Mouse (Mus musculus) MEL (cell line): ENCODE data around the gene Atp6v1a. TPM values are rescaled to one million over a fixed set of nuclear protein-coding genes. Genes with fewer than 3 reads are reported as not detected.

ENCODE experiments used
- DNase-seq: peaks from one replicate; pipeline ENCODE4 v3.0.0; 2011; ENCODE audit warnings: low read depth, low spot score
- H3K27ac ChIP-seq: 2 replicates; pipeline ENCODE4 v1.5.1; 2012; ENCODE audit warnings: low read depth, mild to moderate bottlenecking, control low read depth, low read length, moderate library complexity; ENCODE audit not compliant: control insufficient read depth
- H3K27me3 ChIP-seq, 2 experiments: fragments of 150-350 bp in 1 of 2; sonication (generic) in 1 of 2; 2 replicates each; pipeline ENCODE4 v1.6.1; 2012; ENCODE audit warnings: low read length in 2 of 2, mild to moderate bottlenecking in 2 of 2, improper control_type of control experiment in 1 of 2, moderate library complexity in 1 of 2; ENCODE audit not compliant: insufficient read depth in 2 of 2, control insufficient read depth in 1 of 2
- H3K36me3 ChIP-seq, 2 experiments: 2 replicates each; pipeline ENCODE4 v1.6.1; 2012 to 2014; ENCODE audit warnings: low read length in 2 of 2, improper control_type of control experiment in 1 of 2, inconsistent platforms in 1 of 2, mild to moderate bottlenecking in 1 of 2; ENCODE audit not compliant: insufficient read depth in 2 of 2, control insufficient read depth in 1 of 2
- H3K4me1 ChIP-seq, 2 experiments: fragments of 150-350 bp in 1 of 2; sonication (generic) in 1 of 2; 2 replicates each; pipeline ENCODE4 v1.6.1; 2012; ENCODE audit warnings: low read length in 2 of 2, improper control_type of control experiment in 1 of 2, mild to moderate bottlenecking in 1 of 2; ENCODE audit not compliant: insufficient read depth in 2 of 2, control insufficient read depth in 1 of 2
- H3K4me3 ChIP-seq, 2 experiments: fragments of 150-350 bp in 1 of 2; sonication (generic) in 1 of 2; 2 replicates each; pipeline ENCODE4 v1.5.1; 2012; ENCODE audit warnings: low read depth in 2 of 2, low read length in 2 of 2, mild to moderate bottlenecking in 2 of 2, moderate library complexity in 2 of 2, control low read depth in 1 of 2, improper control_type of control experiment in 1 of 2; ENCODE audit not compliant: control insufficient read depth in 1 of 2, insufficient read depth in 1 of 2
- H3K79me2 ChIP-seq: 2 replicates; pipeline ENCODE4 v1.6.1; 2012; ENCODE audit warnings: mild to moderate bottlenecking, low read length, moderate library complexity; ENCODE audit not compliant: control insufficient read depth, poor library complexity, insufficient read depth
- H3K9ac ChIP-seq: 2 replicates; pipeline ENCODE4 v1.6.1; 2012; ENCODE audit warnings: low read depth, mild to moderate bottlenecking, control low read depth, low read length, moderate library complexity; ENCODE audit not compliant: control insufficient read depth, poor library complexity, severe bottlenecking
- H3K9me3 ChIP-seq: fragments of 150-350 bp; sonication (generic); replicated peaks from 2 replicates; pipeline ENCODE4 v1.6.1; 2012; ENCODE audit warnings: mild to moderate bottlenecking, low read length, improper control_type of control experiment, moderate library complexity; ENCODE audit not compliant: insufficient read depth
- BHLHE40 ChIP-seq: IDR thresholded peaks from 2 replicates; pipeline ENCODE4 v1.6.1; 2012; ENCODE audit warnings: low read depth, mild to moderate bottlenecking, inconsistent platforms, low read length, improper control_type of control experiment, borderline replicate concordance
- CHD1 ChIP-seq: IDR thresholded peaks from 2 replicates; pipeline ENCODE4 v1.6.1; 2012; ENCODE audit warnings: low read depth, mild to moderate bottlenecking, inconsistent platforms, low read length, improper control_type of control experiment
- CHD2 ChIP-seq: IDR thresholded peaks from 2 replicates; pipeline ENCODE4 v1.6.1; 2011; ENCODE audit warnings: low read length, improper control_type of control experiment
- E2F4 ChIP-seq: IDR thresholded peaks from 2 replicates; pipeline ENCODE4 v1.6.1; 2011; ENCODE audit warnings: low read depth, low read length, improper control_type of control experiment, borderline replicate concordance
- ELF1 ChIP-seq: IDR thresholded peaks from 2 replicates; pipeline ENCODE4 v1.6.1; 2014; ENCODE audit warnings: low read depth, mild to moderate bottlenecking, inconsistent platforms, low read length, improper control_type of control experiment, moderate library complexity
- ETS1 ChIP-seq: IDR thresholded peaks from 2 replicates; pipeline ENCODE4 v1.6.1; 2012; ENCODE audit warnings: low read depth, mild to moderate bottlenecking, inconsistent platforms, low read length, improper control_type of control experiment, moderate library complexity
- GABPA ChIP-seq: IDR thresholded peaks from 2 replicates; pipeline ENCODE4 v1.6.1; 2012; ENCODE audit warnings: low read depth, mild to moderate bottlenecking, inconsistent platforms, low read length, improper control_type of control experiment, moderate library complexity
- GATA1 ChIP-seq: IDR thresholded peaks from 2 replicates; pipeline ENCODE4 v1.6.1; 2011; ENCODE audit warnings: low read depth, low read length, improper control_type of control experiment
- JUND ChIP-seq: IDR thresholded peaks from 2 replicates; pipeline ENCODE4 v1.6.1; 2011; ENCODE audit warnings: low read depth, mild to moderate bottlenecking, improper control_type of control experiment, low read length
- KAT2A ChIP-seq: conservative IDR thresholded peaks from 2 replicates; pipeline ENCODE4 v1.6.1; 2012; ENCODE audit warnings: low read depth, low read length, improper control_type of control experiment, inconsistent platforms
- MAX ChIP-seq: IDR thresholded peaks from 2 replicates; pipeline ENCODE4 v1.6.1; 2011; ENCODE audit warnings: low read length, improper control_type of control experiment
- MEF2A ChIP-seq: IDR thresholded peaks from 2 replicates; pipeline ENCODE4 v1.6.1; 2014; ENCODE audit warnings: low read depth, mild to moderate bottlenecking, inconsistent platforms, low read length, improper control_type of control experiment; ENCODE audit not compliant: poor library complexity, insufficient replicate concordance, severe bottlenecking; ENCODE audit errors: extremely low read depth
- MXI1 ChIP-seq: IDR thresholded peaks from 2 replicates; pipeline ENCODE4 v1.6.1; 2011; ENCODE audit warnings: mild to moderate bottlenecking, low read depth, low read length, improper control_type of control experiment
- MYB ChIP-seq: IDR thresholded peaks from 2 replicates; pipeline ENCODE4 v1.6.1; 2011; ENCODE audit warnings: mild to moderate bottlenecking, low read depth, low read length, improper control_type of control experiment
- NRF1 ChIP-seq: IDR thresholded peaks from 2 replicates; pipeline ENCODE4 v1.6.1; 2014; ENCODE audit warnings: low read depth, mild to moderate bottlenecking, inconsistent platforms, low read length, improper control_type of control experiment, moderate library complexity; ENCODE audit not compliant: poor library complexity, insufficient read depth, severe bottlenecking
- POLR2A ChIP-seq, 2 experiments: IDR thresholded peaks; 2 replicates each; pipeline ENCODE4 v1.6.1; 2011 to 2012; ENCODE audit warnings: low read length in 2 of 2, mild to moderate bottlenecking in 2 of 2, control low read depth in 1 of 2, improper control_type of control experiment in 1 of 2, low read depth in 1 of 2, moderate library complexity in 1 of 2; ENCODE audit not compliant: control insufficient read depth in 1 of 2, insufficient read depth in 1 of 2, poor library complexity in 1 of 2
- POLR2AphosphoS2 ChIP-seq: IDR thresholded peaks from 2 replicates; pipeline ENCODE4 v1.6.1; 2011; ENCODE audit warnings: low read length, improper control_type of control experiment
- POLR2AphosphoS5 ChIP-seq: IDR thresholded peaks from 2 replicates; pipeline ENCODE4 v1.6.1; 2012; ENCODE audit warnings: low read depth, borderline replicate concordance, mild to moderate bottlenecking, inconsistent platforms, low read length, moderate library complexity, mixed read lengths
- RAD21 ChIP-seq: IDR thresholded peaks from 2 replicates; pipeline ENCODE4 v1.6.1; 2011; ENCODE audit warnings: mild to moderate bottlenecking, low read depth, low read length, improper control_type of control experiment
- RCOR1 ChIP-seq: IDR thresholded peaks from 2 replicates; pipeline ENCODE4 v1.6.1; 2012; ENCODE audit warnings: low read depth, mild to moderate bottlenecking, inconsistent platforms, low read length, improper control_type of control experiment
- SIN3A ChIP-seq: IDR thresholded peaks from 2 replicates; pipeline ENCODE4 v1.6.1; 2012; ENCODE audit warnings: low read length, improper control_type of control experiment, inconsistent platforms
- TAL1 ChIP-seq: IDR thresholded peaks from 2 replicates; pipeline ENCODE4 v1.6.1; 2012; ENCODE audit warnings: mild to moderate bottlenecking, inconsistent platforms, low read length, moderate library complexity, mixed read lengths
- TBP ChIP-seq: IDR thresholded peaks from 2 replicates; pipeline ENCODE4 v1.8.0; 2011; ENCODE audit warnings: low read depth, low read length, improper control_type of control experiment
- TCF12 ChIP-seq: IDR thresholded peaks from 2 replicates; pipeline ENCODE4 v1.6.1; 2014; ENCODE audit warnings: low read depth, mild to moderate bottlenecking, inconsistent platforms, low read length, improper control_type of control experiment, moderate library complexity
- UBTF ChIP-seq: IDR thresholded peaks from 2 replicates; pipeline ENCODE4 v1.6.1; 2012; ENCODE audit warnings: low read depth, mild to moderate bottlenecking, inconsistent platforms, low read length, improper control_type of control experiment, moderate library complexity, borderline replicate concordance; ENCODE audit not compliant: insufficient read depth
- USF1 ChIP-seq: IDR thresholded peaks from 2 replicates; pipeline ENCODE4 v1.6.1; 2014; ENCODE audit warnings: low read depth, mild to moderate bottlenecking, inconsistent platforms, low read length, improper control_type of control experiment, moderate library complexity
- USF2 ChIP-seq, 2 experiments: IDR thresholded peaks; 2 replicates each; pipeline ENCODE4 v1.6.1; 2011 to 2012; ENCODE audit warnings: improper control_type of control experiment in 2 of 2, low read length in 2 of 2, borderline replicate concordance in 1 of 2, inconsistent platforms in 1 of 2, low read depth in 1 of 2, mild to moderate bottlenecking in 1 of 2; ENCODE audit not compliant: insufficient read depth in 1 of 2
- ZKSCAN1 ChIP-seq: IDR thresholded peaks from 2 replicates; pipeline ENCODE4 v1.6.1; 2012; ENCODE audit warnings: low read depth, mild to moderate bottlenecking, inconsistent platforms, low read length, improper control_type of control experiment, moderate library complexity
- ZNF384 ChIP-seq: IDR thresholded peaks from 2 replicates; pipeline ENCODE4 v1.6.1; 2012; ENCODE audit warnings: low read depth, mild to moderate bottlenecking, inconsistent platforms, low read length, improper control_type of control experiment
- polyA plus RNA-seq, 2 experiments: library from polyadenylated mRNA; stranded (reverse) in 1 of 2; unstranded in 1 of 2; fragments of >175 nt in 1 of 2; fragments of >200 nt in 1 of 2; gene quantifications; 2 replicates each; pipeline versions ENCODE4 v1.2.1 to v1.2.4; 2012; ENCODE audit warnings: low replicate concordance in 2 of 2, low read depth in 1 of 2; ENCODE audit not compliant: insufficient read length in 2 of 2, insufficient read depth in 1 of 2, missing spikeins in 1 of 2
- total RNA-seq: library from RNA; depleted of rRNA; stranded (reverse); fragments of 300-350 nt; gene quantifications from 2 replicates; pipeline ENCODE4 v1.2.3, GENCODE M21; 2012

The Atp6v1a gene
- total and polyA plus RNA-seq, 3 experiments: 34.9 to 38.5 TPM; not detected in 1

DNA sequence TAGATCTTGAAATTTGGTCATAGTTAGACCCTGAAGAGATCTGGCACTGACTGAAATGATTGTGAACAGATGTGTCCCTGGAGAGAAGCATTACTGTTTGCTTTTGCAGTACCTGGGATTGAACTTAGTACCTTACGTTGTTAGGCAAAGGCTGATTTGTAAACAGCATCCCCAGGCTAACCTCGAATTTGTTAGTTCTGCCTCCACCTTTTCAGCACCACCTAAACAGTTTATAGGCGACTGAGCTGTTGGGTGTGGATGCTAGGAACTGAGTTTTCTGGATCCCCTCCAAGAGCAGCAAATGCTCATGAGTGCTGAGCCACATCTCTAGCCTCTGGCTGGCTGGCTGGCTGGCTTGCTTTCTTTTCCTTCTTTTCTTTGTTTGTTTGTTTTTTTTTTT is 25.7 kb upstream of the Atp6v1a start (continued):
- TF ChIP-seq MAX: no peak
- TF ChIP-seq, all 39 proteins: peak for 0

DNA sequence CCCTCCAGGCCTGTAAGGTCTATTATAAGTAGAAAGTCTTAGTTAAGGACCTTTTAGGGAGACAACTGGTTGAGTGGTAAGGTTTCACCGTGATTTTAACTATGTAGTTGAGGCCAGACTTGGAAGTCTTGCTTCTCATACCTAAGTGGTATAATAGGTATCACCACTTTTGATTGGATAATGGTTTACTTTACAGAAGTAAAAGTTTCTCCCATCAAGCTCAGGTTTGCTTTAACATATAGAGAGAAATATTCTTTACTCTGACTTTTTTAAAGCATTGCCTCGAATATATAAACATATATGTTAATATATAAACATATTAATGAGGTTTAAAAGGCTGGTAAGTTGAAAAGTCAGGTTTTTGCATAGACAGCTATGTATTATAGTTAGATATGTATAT is 24.3 kb upstream of the Atp6v1a start:
- no peaks in the 10 kb centered on the region; the same call in 1 of the 2 replicates for H3K79me2 ChIP-seq
- H3K9ac ChIP-seq: no peak overlapping the region
- peaks cover 4 to 8% of the 10 kb centered on the region in 2 experiments; a peak in 3 of 4 replicates for H3K4me1 ChIP-seq
- peak; percentile 64; the same call in 1 of the 2 replicates for TF ChIP-seq POLR2AphosphoS2
- TF ChIP-seq POLR2AphosphoS5: no peak
- TF ChIP-seq SIN3A: no peak
- TF ChIP-seq TAL1: no peak
- no peaks in the 10 kb centered on the region for H3K9me3 ChIP-seq
- H3K27me3 ChIP-seq: no peaks in the 10 kb centered on the region
- no peak overlapping the region for H3K27ac ChIP-seq
- DNase-seq: no peak
- H3K36me3 ChIP-seq: peaks cover 19 to 33% of the 10 kb centered on the region in 2 experiments
- no peak overlapping the region for H3K4me3 ChIP-seq

DNA sequence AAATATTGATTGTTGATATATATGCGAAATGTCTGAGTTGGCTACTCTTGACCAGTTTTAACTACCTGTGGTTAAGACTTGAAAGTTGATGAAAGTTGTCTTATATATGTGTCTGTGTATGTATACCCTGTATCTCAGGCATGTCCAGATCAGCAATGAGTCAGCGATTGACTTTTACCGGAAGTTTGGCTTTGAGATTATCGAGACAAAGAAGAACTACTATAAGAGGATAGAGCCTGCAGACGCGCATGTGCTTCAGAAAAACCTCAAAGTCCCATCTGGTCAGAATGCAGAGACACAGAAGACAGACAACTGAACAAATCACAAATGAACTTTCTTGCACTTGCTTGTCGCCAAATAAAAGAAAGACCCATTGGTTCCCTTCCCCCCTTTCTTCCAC is 19.8 kb upstream of the Atp6v1a start:
- peaks cover 34 to 48% of the 10 kb centered on the region in 2 experiments for H3K36me3 ChIP-seq
- H3K79me2 ChIP-seq: peaks cover 7% of the 10 kb centered on the region
- peaks cover 7 to 20% of the 10 kb centered on the region in 2 experiments; a peak in 3 of 4 replicates for H3K4me1 ChIP-seq
- H3K9ac ChIP-seq: no peak overlapping the region
- H3K27me3 ChIP-seq: no peaks in the 10 kb centered on the region
- peak overlapping the region; percentile 56 for H3K27ac ChIP-seq
- DNase-seq: peak; percentile 73
- no peaks in the 10 kb centered on the region for H3K9me3 ChIP-seq
- H3K4me3 ChIP-seq: no peak overlapping the region
- TF ChIP-seq TAL1 (no peak), E2F4 (no peak), ZNF384 (no peak; the same call in 1 of the 2 replicates), TBP (no peak), POLR2AphosphoS2 (no peak), GATA1 (peak; percentile 59; the same call in 1 of the 2 replicates), RCOR1 (no peak), UBTF (no peak), MYB (no peak), ELF1 (0 out of 2 replicates have a peak, but pooled peaks have one; percentile 27), MEF2A (no peak), CHD2 (no peak), MXI1 (peak; percentile 64), CHD1 (no peak), NRF1 (peak; percentile 67), SIN3A (no peak; the same call in none of the 2 replicates), MAX (no peak), POLR2A (IDR thresholded peaks at IDR 0.05; ENCODE audit: control insufficient read depth in 1 of 2, insufficient read depth in 1 of 2, low read depth in 1 of 2, low read length in 2 of 2, poor library complexity in 1 of 2) (no peak), KAT2A (no peak), JUND (no peak), TCF12 (no peak), BHLHE40 (no peak), ETS1 (peak; percentile 60), ZKSCAN1 (no peak), USF1 (no peak), GABPA (no peak), USF2 (IDR thresholded peaks at IDR 0.05; ENCODE audit: borderline replicate concordance in 1 of 2, insufficient read depth in 1 of 2, low read depth in 1 of 2, low read length in 2 of 2) (no peak), RAD21 (no peak)
